Mouse (Mus musculus) heart, adult 2 months (tissue): ENCODE results near the gene Myadml2.

Experiments used
- CTCF ChIP-seq: fragments of 200-600 bp; IDR thresholded peaks from 2 replicates; pipeline ENCODE4 v1.8.1; 2022; ENCODE audit warnings: antibody characterized with exemption, mild to moderate bottlenecking, moderate library complexity
- EP300 ChIP-seq: fragments of 200-500 bp; IDR thresholded peaks from 2 replicates; pipeline ENCODE4 v1.6.1; 2011; ENCODE audit warnings: low read depth, low read length, control low read depth; ENCODE audit not compliant: insufficient read depth
- POLR2A ChIP-seq: fragments of 200-500 bp; IDR thresholded peaks from 2 replicates; pipeline ENCODE4 v1.6.1; 2011; ENCODE audit warnings: mild to moderate bottlenecking, low read depth, low read length, control low read depth; ENCODE audit not compliant: insufficient read depth

GRCm38 (mm10) chr11:120632559-120633519 lies 15.1 kb downstream of the Myadml2 start:
- TF ChIP-seq EP300 (no peak), POLR2A (no peak), CTCF (peak; percentile 30; the same call in 1 of the 2 replicates)
